Mouse (Mus musculus) urinary bladder, postnatal 36 days (tissue): ENCODE measurements at regions not wholly inside any gene's neighbourhood (a gene's known extent, or its start where the extent isn't known, plus 50 kb on each side); places are given as distances from the start of the nearest gene placed in this dataset.

ENCODE experiments used
- DNase-seq, 2 experiments: peaks; one replicate each; pipeline ENCODE4 v3.0.0; 2022; ENCODE audit warnings: low spot score in 2 of 2, mixed read lengths in 1 of 2

- DNase-seq, result no peak
Observed at GRCm38 (mm10) chr10:16438414-16438813, 1284.6 kb upstream of the Cited2 start.

- no peak for DNase-seq
Observed at GRCm38 (mm10) chr10:16440932-16441640, 1281.9 kb upstream of the Cited2 start.

GRCm38 (mm10) chr10:16441661-16442072 is 1281.4 kb upstream of the Cited2 start:
- DNase-seq, result no peak

- no peak for DNase-seq
Observed at GRCm38 (mm10) chr10:16443901-16444300, 1279.1 kb upstream of the Cited2 start.

- no peak for DNase-seq
Observed at GRCm38 (mm10) chr10:16467935-16468334, 1255.1 kb upstream of the Cited2 start.

GRCm38 (mm10) chr10:16469711-16470110 is 1253.3 kb upstream of the Cited2 start:
- DNase-seq, result no peak

- no peak for DNase-seq
Observed at GRCm38 (mm10) chr10:16473952-16474521, 1249.0 kb upstream of the Cited2 start.

- no peak for DNase-seq
Observed at GRCm38 (mm10) chr10:16498580-16498979, 1224.4 kb upstream of the Cited2 start.

GRCm38 (mm10) chr10:16507681-16508080 is 1215.3 kb upstream of the Cited2 start:
- no peak for DNase-seq

GRCm38 (mm10) chr10:16508161-16508560 is 1214.9 kb upstream of the Cited2 start:
- DNase-seq, result no peak

GRCm38 (mm10) chr10:16514656-16515055 is 1208.4 kb upstream of the Cited2 start:
- DNase-seq, result no peak

- DNase-seq, result no peak
Observed at GRCm38 (mm10) chr10:16521895-16522294, 1201.1 kb upstream of the Cited2 start.

GRCm38 (mm10) chr10:16524101-16524500 is 1198.9 kb upstream of the Cited2 start:
- no peak for DNase-seq

GRCm38 (mm10) chr10:16527693-16528092 is 1195.3 kb upstream of the Cited2 start:
- DNase-seq, result no peak

- no peak for DNase-seq
Observed at GRCm38 (mm10) chr10:16537660-16538059, 1185.4 kb upstream of the Cited2 start.

- no peak for DNase-seq
Observed at GRCm38 (mm10) chr10:16538379-16538778, 1184.6 kb upstream of the Cited2 start.

GRCm38 (mm10) chr10:16545445-16545844 is 1177.6 kb upstream of the Cited2 start:
- DNase-seq, result no peak

- peak; percentile 20 to 60 for DNase-seq
Observed at GRCm38 (mm10) chr10:16552861-16553635, 1170.0 kb upstream of the Cited2 start.

- DNase-seq, result no peak
Observed at GRCm38 (mm10) chr10:16574568-16574967, 1148.5 kb upstream of the Cited2 start.

GRCm38 (mm10) chr10:16578554-16579078 is 1144.4 kb upstream of the Cited2 start:
- DNase-seq, result no peak

GRCm38 (mm10) chr10:16580200-16580599 is 1142.8 kb upstream of the Cited2 start:
- DNase-seq, result no peak

- no peak for DNase-seq
Observed at GRCm38 (mm10) chr10:16588833-16589232, 1134.2 kb upstream of the Cited2 start.
